Mouse (Mus musculus): ENCODE measurements around the gene Edn2. TPM values are rescaled to one million over a fixed set of nuclear protein-coding genes. Genes with fewer than 3 reads are reported as not detected.

The Edn2 gene
- total and polyA plus RNA-seq, 3 experiments: not detected

DNA sequence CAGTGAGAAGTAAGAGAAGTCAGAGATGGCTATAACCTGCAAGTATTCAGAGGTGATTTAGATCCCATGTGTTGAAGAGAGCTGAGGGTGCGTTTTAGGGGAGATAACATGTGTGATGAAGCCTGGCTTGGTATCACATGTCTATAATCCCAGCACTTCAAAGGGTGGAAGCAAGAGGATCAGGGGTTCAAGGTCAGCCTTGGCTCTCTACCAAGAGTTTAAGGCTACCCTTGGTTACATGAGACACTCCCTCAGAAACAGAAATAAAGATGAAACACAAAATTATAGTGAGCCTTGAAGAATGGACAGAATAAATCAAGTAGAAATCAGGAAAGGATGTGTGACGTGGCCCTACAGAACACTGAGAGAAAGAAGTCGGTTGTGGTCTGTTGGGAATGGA lies 7.3 kb upstream of the Edn2 start:
- DNase-seq: no peak

DNA sequence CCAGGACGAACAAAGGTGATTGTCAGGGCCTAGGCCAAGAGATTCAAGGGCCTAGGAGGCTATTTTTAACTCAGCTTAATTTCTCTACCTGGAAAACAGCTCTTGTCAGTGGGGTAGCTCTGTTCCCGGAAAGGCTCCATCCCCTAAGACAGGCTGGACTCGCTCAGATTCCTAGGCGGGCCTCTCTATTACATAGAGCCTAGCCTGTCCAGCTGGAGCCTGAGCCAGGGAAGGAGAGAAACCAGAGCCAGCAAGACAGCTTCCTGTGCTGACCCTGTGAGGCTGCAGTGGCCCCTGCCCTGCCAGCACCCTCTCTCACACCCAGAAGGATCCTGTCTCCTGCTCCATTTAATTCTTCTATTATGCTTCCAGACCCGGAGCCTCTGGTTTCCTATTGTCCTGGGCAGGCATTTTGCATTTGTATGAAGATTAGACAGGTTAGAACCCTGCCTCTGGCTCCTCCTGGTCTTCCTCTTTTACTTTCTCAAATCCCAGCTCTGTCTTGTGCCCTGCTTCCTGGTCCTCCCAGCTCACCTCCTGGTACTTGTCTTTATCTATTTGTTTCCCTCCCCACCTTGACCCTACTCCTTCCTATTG lies 2.2 kb upstream of the Edn2 start:
- DNase-seq: no peak

DNA sequence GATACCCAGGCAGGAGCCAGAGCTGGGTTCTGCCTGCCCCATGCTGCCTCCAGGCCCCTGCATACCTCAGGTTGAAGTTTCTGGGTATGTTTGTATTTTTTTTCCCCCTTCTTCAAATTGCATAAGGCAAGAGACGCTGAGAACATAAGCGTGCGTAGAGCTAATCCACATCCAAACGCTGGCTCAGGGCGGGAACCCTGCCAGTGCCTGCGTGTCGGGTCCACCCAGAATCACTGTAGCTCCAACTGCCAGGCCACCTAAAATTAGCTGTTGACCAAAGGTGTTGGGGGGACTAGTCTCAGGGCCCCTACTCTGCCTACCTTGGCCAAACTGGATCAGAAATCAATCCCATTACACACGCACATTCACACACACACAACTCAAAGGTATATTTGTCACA lies 1.6 kb downstream of the Edn2 start:
- DNase-seq: no peak

- DNase-seq: peak; percentile 47
Measured at GRCm38 (mm10) chr4:120163242-120163641, 2.2 kb downstream of the Edn2 start.

DNA sequence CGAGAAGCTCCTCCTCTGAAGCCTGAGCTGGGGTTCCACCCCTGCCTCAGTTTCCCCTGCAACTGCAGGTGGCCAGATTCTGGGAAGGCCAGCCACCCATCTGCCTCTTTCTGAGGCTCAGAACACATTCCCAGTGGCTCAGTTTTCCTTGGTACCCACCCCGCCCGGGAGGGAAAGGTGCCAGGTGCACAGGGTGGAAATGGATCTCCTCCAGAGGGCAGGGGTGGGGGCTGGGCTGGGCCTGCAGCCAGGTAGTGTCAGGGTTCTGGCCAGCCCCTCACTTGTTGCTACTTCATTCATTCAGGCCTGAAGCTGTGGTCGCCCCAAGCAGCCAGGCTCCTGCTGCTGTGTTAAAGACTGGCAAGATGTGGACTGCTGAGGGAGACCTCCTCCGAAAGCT lies 3.3 kb downstream of the Edn2 start:
- DNase-seq: no peak

DNA sequence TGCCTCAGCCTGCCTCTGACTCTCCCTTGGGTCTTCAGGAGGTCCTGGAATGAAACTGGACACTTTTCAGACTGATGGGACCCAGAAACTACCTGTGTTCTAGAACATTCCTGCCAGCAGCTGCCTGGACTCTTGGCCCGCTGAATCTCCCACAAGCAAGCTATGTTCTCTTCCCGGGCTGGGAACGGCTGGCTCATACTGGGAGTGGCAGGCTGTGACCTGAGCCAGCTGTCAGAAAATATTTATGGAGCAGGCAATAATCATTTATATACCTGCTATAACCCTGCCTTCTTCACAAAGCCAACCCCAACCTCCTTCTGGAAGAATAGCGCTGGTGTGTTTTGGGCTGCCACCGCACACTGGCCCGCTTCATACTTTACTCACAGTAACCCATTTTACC lies 6.8 kb downstream of the Edn2 start:
- DNase-seq: no peak

GRCm38 (mm10) chr4:120168346-120168745 lies 7.3 kb downstream of the Edn2 start:
- DNase-seq: no peak

GRCm38 (mm10) chr4:120170387-120170936 lies 9.5 kb downstream of the Edn2 start:
- DNase-seq: no peak

- no peak for DNase-seq
Measured at GRCm38 (mm10) chr4:120172050-120172684, 11.2 kb downstream of the Edn2 start.

DNA sequence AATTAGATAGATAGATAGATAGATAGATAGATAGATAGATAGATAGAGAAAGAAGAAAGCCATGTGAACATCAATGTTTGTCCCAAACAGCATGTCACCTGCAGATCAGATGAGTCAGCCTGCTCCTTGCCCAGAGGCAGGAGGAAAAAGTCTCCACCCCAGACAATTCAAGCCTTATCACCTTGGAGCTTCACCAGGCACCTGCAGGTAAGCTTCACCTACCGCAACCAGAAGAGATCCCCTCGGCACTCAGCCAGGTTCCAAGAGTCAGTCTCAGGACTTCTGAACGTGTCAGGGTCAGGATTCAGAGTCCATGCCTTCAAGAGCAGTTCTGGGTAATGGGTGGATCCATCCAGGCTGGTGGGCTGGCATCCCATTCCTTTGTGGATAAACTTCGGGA lies 18.1 kb downstream of the Edn2 start:
- DNase-seq: no peak

GRCm38 (mm10) chr4:120180535-120180934 lies 19.5 kb downstream of the Edn2 start:
- DNase-seq: no peak

DNA sequence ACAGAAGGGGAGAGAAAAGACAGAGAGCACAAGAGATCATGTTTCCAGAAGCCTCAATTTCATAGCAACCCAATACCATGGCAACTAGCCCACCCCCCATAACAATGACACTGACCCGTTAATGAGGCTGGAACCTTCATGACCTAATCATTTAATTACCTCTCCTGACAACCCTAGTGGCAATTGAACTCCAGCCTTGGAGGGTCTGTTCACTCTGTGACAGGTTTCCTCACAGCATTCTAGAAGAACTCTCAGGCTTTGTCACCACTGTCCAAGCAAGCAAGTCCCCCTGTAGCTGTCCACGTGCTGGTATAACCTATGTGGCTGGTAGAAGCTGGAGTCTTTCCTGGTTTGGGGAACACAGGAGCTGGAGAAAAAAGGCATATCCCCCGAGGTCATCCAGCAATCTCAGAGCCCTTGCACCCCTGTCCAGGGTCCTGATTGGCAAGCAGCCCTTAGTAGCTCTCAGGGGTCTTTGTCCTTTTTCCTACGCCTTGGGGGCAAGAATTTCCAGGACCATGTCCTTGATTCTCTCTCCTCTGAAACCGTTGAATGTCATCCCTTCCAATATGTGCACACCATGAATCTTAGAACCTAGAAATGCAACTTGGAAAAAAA lies 23.5 kb downstream of the Edn2 start:
- no peak for DNase-seq

- no peak for DNase-seq
Measured at GRCm38 (mm10) chr4:120186441-120186840, 25.4 kb downstream of the Edn2 start.

- no peak for DNase-seq
Measured at GRCm38 (mm10) chr4:120186934-120187333, 25.9 kb downstream of the Edn2 start.

DNA sequence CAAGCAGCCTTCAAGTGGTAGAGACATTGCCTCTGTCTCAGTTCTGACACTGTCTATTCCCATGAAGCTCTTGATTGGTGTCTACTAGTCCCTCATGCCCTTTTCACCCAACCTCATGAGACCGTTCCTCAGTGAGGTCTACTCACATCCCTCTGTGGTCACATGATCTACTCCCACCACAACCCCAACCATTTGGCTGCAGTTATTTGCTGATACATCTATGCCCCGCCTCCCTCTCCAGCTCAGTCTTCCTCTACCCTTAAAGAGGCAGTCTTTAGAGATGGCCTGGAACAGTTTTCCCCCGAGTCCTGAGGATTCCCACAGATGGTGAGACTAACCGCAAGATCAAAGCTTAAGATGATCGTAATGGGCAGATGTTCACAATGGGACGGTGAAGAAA lies 27.2 kb downstream of the Edn2 start:
- no peak for DNase-seq

- DNase-seq: peak; percentile 94
Measured at GRCm38 (mm10) chr4:120188651-120189161, 27.7 kb downstream of the Edn2 start.

DNA sequence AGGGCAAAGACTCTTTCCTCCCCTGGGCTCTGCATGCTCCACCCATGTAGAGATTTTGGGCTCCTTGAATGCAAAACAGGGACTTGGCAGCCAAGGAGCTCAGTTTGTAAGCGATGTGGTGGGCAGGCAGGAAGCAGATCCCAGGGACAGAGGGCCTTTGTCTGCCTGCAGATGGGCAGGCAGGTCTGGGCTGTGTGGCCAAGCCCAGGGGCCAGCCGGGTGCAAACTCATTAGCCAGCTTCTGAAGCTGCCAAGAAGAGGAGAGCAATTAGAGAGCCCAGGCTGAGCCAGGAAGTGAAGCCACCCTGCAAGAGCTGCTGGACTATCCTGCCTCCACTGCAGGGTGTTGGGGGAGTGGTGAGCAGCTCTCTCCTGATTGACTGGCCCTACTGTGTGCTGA lies 28.9 kb downstream of the Edn2 start:
- no peak for DNase-seq

- no peak for DNase-seq
Measured at GRCm38 (mm10) chr4:120191987-120192386, 31.0 kb downstream of the Edn2 start.

- no peak for DNase-seq
Measured at GRCm38 (mm10) chr4:120194026-120194425, 33.0 kb downstream of the Edn2 start.

GRCm38 (mm10) chr4:120194965-120195364 lies 34.0 kb downstream of the Edn2 start:
- DNase-seq: no peak

GRCm38 (mm10) chr4:120199184-120199885 lies 38.3 kb downstream of the Edn2 start:
- no peak for DNase-seq

GRCm38 (mm10) chr4:120200551-120201266 lies 39.7 kb downstream of the Edn2 start:
- no peak for DNase-seq
